Mouse (Mus musculus) liver, embryonic 11.5 days (tissue): ENCODE results near the gene Cd302. TPM values are rescaled to one million over a fixed set of nuclear protein-coding genes. Genes with fewer than 3 reads are reported as not detected.

ENCODE experiments used
- ATAC-seq: fragments of 200-750 bp; cut with Nextera tagmentation; replicated peaks from 2 replicates; pipeline ENCODE4 v1.8.0; 2017; ENCODE audit warnings: moderate number of reproducible peaks, mild to moderate bottlenecking, moderate TSS enrichment, moderate library complexity; ENCODE audit not compliant: low FRiP score
- DNase-seq: peaks from one replicate; pipeline ENCODE4 v3.0.0-alpha.2; 2017; ENCODE audit warnings: low spot score
- H3K27ac ChIP-seq: fragments of 300-500 bp; sonication (generic); 2 replicates; pipeline ENCODE4 v1.5.1; 2014; ENCODE audit warnings: mild to moderate bottlenecking, low read depth, low read length, control low read depth
- H3K27me3 ChIP-seq: fragments of 300-500 bp; sonication (generic); replicated peaks from 2 replicates; pipeline ENCODE4 v1.6.1; 2014; ENCODE audit warnings: low read length, mixed read lengths; ENCODE audit not compliant: control insufficient read depth, insufficient read depth
- H3K36me3 ChIP-seq: fragments of 300-500 bp; sonication (generic); 2 replicates; pipeline ENCODE4 v1.6.1; 2014; ENCODE audit warnings: mild to moderate bottlenecking, low read length, moderate library complexity, mixed read lengths; ENCODE audit not compliant: control insufficient read depth, insufficient read depth
- H3K4me1 ChIP-seq: fragments of 300-500 bp; sonication (generic); replicated peaks from 2 replicates; pipeline ENCODE4 v1.6.1; 2014; ENCODE audit warnings: low read length, mixed read lengths; ENCODE audit not compliant: control insufficient read depth, insufficient read depth
- H3K4me2 ChIP-seq: fragments of 300-500 bp; sonication (generic); 2 replicates; pipeline ENCODE4 v1.6.1; 2014; ENCODE audit warnings: mild to moderate bottlenecking, control low read depth, moderate library complexity
- H3K4me3 ChIP-seq: fragments of 300-500 bp; sonication (generic); 2 replicates; pipeline ENCODE4 v1.5.1; 2014; ENCODE audit warnings: low read depth, low read length, control low read depth
- H3K9ac ChIP-seq: fragments of 300-500 bp; sonication (generic); 2 replicates; pipeline ENCODE4 v1.6.1; 2014; ENCODE audit warnings: low read depth, low read length, control low read depth
- H3K9me3 ChIP-seq: fragments of 300-500 bp; sonication (generic); 2 replicates; pipeline ENCODE4 v1.6.1; 2016; ENCODE audit warnings: low read length, inconsistent platforms, mixed read lengths; ENCODE audit not compliant: control insufficient read depth
- WGBS: fragments of 180-500 bp; shearing (Covaris S2); extraction: QIAGEN DNeasy Blood & Tissue Kit; methylation state at CpG from one replicate; pipeline ENCODE4 v1.1.7; 2014; 5-methylcytosine and 5-hydroxymethylcytosine counted together
- polyA plus RNA-seq: library from polyadenylated mRNA; unstranded; fragments of >200 nt; fragmentation: Nextera tagmentation; extraction: Ambion mirVana; gene quantifications from 2 replicates; pipeline ENCODE4 v1.2.1, GENCODE M21; 2014

Cd302 gene
- polyA plus RNA-seq, 1 experiment from 2014 or later = 37.4 TPM

GRCm38 (mm10) chr2:60230361-60230760 is 53.9 kb downstream of the Cd302 start:
- no peak overlapping the region for H3K9ac ChIP-seq
- 84% methylated on average over 2 of the region's 2 CpGs for WGBS
- no peak for DNase-seq
- no peak overlapping the region for H3K4me2 ChIP-seq
- H3K9me3 ChIP-seq = no peaks in the 10 kb centered on the region
- no peak overlapping the region for H3K27ac ChIP-seq
- H3K27me3 ChIP-seq = no peaks in the 10 kb centered on the region
- no peak overlapping the region for H3K4me3 ChIP-seq
- H3K36me3 ChIP-seq = peaks cover 22% of the 10 kb centered on the region; the same call in 1 of the 2 replicates
- ATAC-seq = no peak
- peaks cover 4% of the 10 kb centered on the region for H3K4me1 ChIP-seq

GRCm38 (mm10) chr2:60228470-60228869 is 55.8 kb downstream of the Cd302 start:
- no peak overlapping the region for H3K4me2 ChIP-seq
- H3K27ac ChIP-seq = no peak overlapping the region
- H3K36me3 ChIP-seq = peaks cover 17% of the 10 kb centered on the region; the same call in 1 of the 2 replicates
- ATAC-seq (0 out of 2 replicates have a peak, but pooled peaks have one; percentile 43), DNase-seq (no peak)
- no peaks in the 10 kb centered on the region for H3K27me3 ChIP-seq
- no peak overlapping the region for H3K4me3 ChIP-seq
- no peaks in the 10 kb centered on the region for H3K9me3 ChIP-seq
- H3K9ac ChIP-seq = no peak overlapping the region
- 87% methylated on average over 1 of the region's 1 CpGs for WGBS
- H3K4me1 ChIP-seq = peaks cover 4% of the 10 kb centered on the region

- Histone ChIP-seq H3K27me3 (no peaks in the 10 kb centered on the region), H3K4me1 (peaks cover 4% of the 10 kb centered on the region), H3K36me3 (peaks cover 4% of the 10 kb centered on the region; the same call in 1 of the 2 replicates), H3K9ac (no peak overlapping the region), H3K4me3 (no peak overlapping the region), H3K4me2 (no peak overlapping the region), H3K9me3 (no peaks in the 10 kb centered on the region), H3K27ac (no peak overlapping the region)
- no peak for ATAC-seq
- 89% methylated on average over 1 of the region's 1 CpGs for WGBS
- DNase-seq = no peak
Measured at GRCm38 (mm10) chr2:60223489-60223888, 60.8 kb downstream of the Cd302 start.

GRCm38 (mm10) chr2:60221954-60222353 is 62.3 kb downstream of the Cd302 start:
- Histone ChIP-seq H3K36me3 (peaks cover 4% of the 10 kb centered on the region; the same call in 1 of the 2 replicates), H3K9ac (no peak overlapping the region), H3K27ac (no peak overlapping the region), H3K27me3 (no peaks in the 10 kb centered on the region), H3K4me1 (peaks cover 3% of the 10 kb centered on the region; the same call in 1 of the 2 replicates), H3K9me3 (no peaks in the 10 kb centered on the region), H3K4me3 (no peak overlapping the region), H3K4me2 (no peak overlapping the region)
- no peak for ATAC-seq
- 98% methylated on average over 2 of the region's 2 CpGs for WGBS
- no peak for DNase-seq

GRCm38 (mm10) chr2:60221236-60221635 is 63.1 kb downstream of the Cd302 start:
- Histone ChIP-seq H3K9me3 (no peaks in the 10 kb centered on the region), H3K4me3 (no peak overlapping the region), H3K4me1 (peaks cover 7% of the 10 kb centered on the region), H3K36me3 (peaks cover 4% of the 10 kb centered on the region; the same call in 1 of the 2 replicates), H3K27me3 (no peaks in the 10 kb centered on the region), H3K27ac (no peak overlapping the region), H3K9ac (no peak overlapping the region), H3K4me2 (no peak overlapping the region)
- no peak for DNase-seq
- no peak for ATAC-seq
- WGBS = 78% methylated on average over 6 of the region's 6 CpGs

- peaks cover 26% of the 10 kb centered on the region for H3K4me1 ChIP-seq
- H3K9me3 ChIP-seq = no peaks in the 10 kb centered on the region
- H3K27ac ChIP-seq = no peak overlapping the region
- H3K4me3 ChIP-seq = no peak overlapping the region
- peaks cover 2% of the 10 kb centered on the region; the same call in 1 of the 2 replicates for H3K36me3 ChIP-seq
- 78% methylated on average over 6 of the region's 6 CpGs for WGBS
- no peak overlapping the region for H3K9ac ChIP-seq
- no peak overlapping the region for H3K4me2 ChIP-seq
- DNase-seq (no peak), ATAC-seq (no peak)
- H3K27me3 ChIP-seq = no peaks in the 10 kb centered on the region
Measured at GRCm38 (mm10) chr2:60217620-60218019, 66.7 kb downstream of the Cd302 start.

- Histone ChIP-seq H3K4me3 (no peak overlapping the region), H3K36me3 (peaks cover 6% of the 10 kb centered on the region; the same call in 1 of the 2 replicates), H3K4me1 (peaks cover 31% of the 10 kb centered on the region), H3K9me3 (no peaks in the 10 kb centered on the region), H3K27ac (no peak overlapping the region), H3K4me2 (no peak overlapping the region), H3K27me3 (no peaks in the 10 kb centered on the region), H3K9ac (no peak overlapping the region)
- DNase-seq (no peak), ATAC-seq (no peak)
- WGBS = 85% methylated on average over 4 of the region's 4 CpGs
Measured at GRCm38 (mm10) chr2:60216547-60217153, 67.6 kb downstream of the Cd302 start.

- Histone ChIP-seq H3K4me3 (no peak overlapping the region), H3K27me3 (no peaks in the 10 kb centered on the region), H3K9ac (no peak overlapping the region), H3K9me3 (no peaks in the 10 kb centered on the region), H3K4me1 (peaks cover 39% of the 10 kb centered on the region), H3K36me3 (peaks cover 7% of the 10 kb centered on the region; the same call in 1 of the 2 replicates), H3K4me2 (no peak overlapping the region), H3K27ac (no peak overlapping the region)
- ATAC-seq (no peak), DNase-seq (no peak)
- WGBS = 90% methylated on average over 2 of the region's 2 CpGs
Measured at GRCm38 (mm10) chr2:60214683-60215082, 69.6 kb downstream of the Cd302 start.

- Histone ChIP-seq H3K4me3 (no peak overlapping the region), H3K27me3 (no peaks in the 10 kb centered on the region), H3K36me3 (peaks cover 7% of the 10 kb centered on the region; the same call in 1 of the 2 replicates), H3K4me1 (peaks cover 46% of the 10 kb centered on the region), H3K9ac (no peak overlapping the region), H3K9me3 (no peaks in the 10 kb centered on the region), H3K4me2 (no peak overlapping the region), H3K27ac (no peak overlapping the region)
- DNase-seq (no peak), ATAC-seq (no peak)
Measured at GRCm38 (mm10) chr2:60212488-60212887, 71.8 kb downstream of the Cd302 start.
